Mouse (Mus musculus) stomach, postnatal 0 days (tissue): ENCODE measurements around the gene Erlin1.

Experiments used
- CTCF ChIP-seq: IDR thresholded peaks from 2 replicates; pipeline ENCODE4 v1.5.1; 2016; ENCODE audit warnings: antibody characterized with exemption, low read depth, mild to moderate bottlenecking, moderate library complexity
- EP300 ChIP-seq: optimal IDR thresholded peaks from 2 replicates; pipeline ENCODE3; 2016; ENCODE audit warnings: antibody characterized with exemption

- no peak for TF ChIP-seq CTCF
- TF ChIP-seq EP300 = no peak
These were observed 33.4 kb upstream of the Erlin1 start for GRCm38 (mm10) chr19:44103001-44103400.
